ENCODE assay signal across 12 mouse cellular contexts in the genomic region with DNA sequence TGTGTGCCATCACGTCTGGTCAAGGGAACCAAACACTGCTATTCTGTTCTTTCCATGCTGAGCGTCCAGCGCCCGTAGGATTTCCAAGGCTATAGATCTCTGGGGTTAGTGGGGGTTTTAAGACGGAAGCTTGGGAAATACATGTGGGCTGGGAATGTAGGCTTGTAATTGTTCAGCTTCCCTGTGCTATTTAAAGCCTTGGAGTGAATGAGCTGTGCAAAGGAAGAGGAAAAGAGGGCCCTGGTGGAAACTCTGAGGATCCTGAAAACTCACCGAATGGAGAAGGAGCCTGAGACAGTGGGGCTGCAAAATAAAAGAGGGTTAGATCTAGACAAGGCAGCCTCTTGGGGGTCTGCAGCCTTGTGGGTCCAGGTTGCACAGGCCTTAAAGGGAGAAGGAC.
DNase-seq lines count a peak whose midpoint lies in the region; ATAC-seq and TF ChIP-seq lines count a peak whose summit lies in the region.
"Had no signal": no experiment of that assay in that cellular context is flagged by ENCODE, and none has a peak within 500 bp of the region (broad histone marks: within the 10 kb centered on the region; RNA-seq: fewer than 3 reads in every experiment).

No protein-coding gene starts in this region.

- 50% methylated on average over 6 of the region's 6 CpGs for WGBS in heart, embryonic 11.5 days (ENCODE audit: insufficient replicate concordance)
- WGBS in embryonic facial prominence, embryonic 10.5 days, result 79% methylated on average over 6 of the region's 6 CpGs
- WGBS in heart, embryonic 15.5 days, result 45% methylated on average over 6 of the region's 6 CpGs

- no peak for ATAC-seq in heart, embryonic 11.5 days (replicated peaks; ENCODE audit: insufficient number of reproducible peaks, low FRiP score, low TSS enrichment)
- ATAC-seq in heart, embryonic 15.5 days (replicated peaks; ENCODE audit: insufficient number of reproducible peaks, insufficient read depth, low FRiP score, low read depth), result no peak

- peaks cover 20% of the 10 kb centered on the region for H3K4me1 ChIP-seq in heart, embryonic 11.5 days (ENCODE audit: control insufficient read depth, insufficient read depth, low read length)
- H3K4me1 ChIP-seq in embryonic facial prominence, embryonic 10.5 days, result peaks cover 29% of the 10 kb centered on the region
- peaks cover 32% of the 10 kb centered on the region for H3K4me1 ChIP-seq in heart, embryonic 15.5 days (replicated peaks)

- 0 out of 2 replicates have a peak overlapping the region, but pooled peaks have one; percentile 37 for H3K27ac ChIP-seq in heart, embryonic 11.5 days (ENCODE audit: low read depth, low read length)
- H3K27ac ChIP-seq in layer of hippocampus, adult 2 months, result peak overlapping the region; percentile 91
- H3K27ac ChIP-seq in embryonic facial prominence, embryonic 10.5 days (replicated peaks), result peak overlapping the region; percentile 37; the same call in 1 of the 2 replicates
- peak overlapping the region; percentile 66 for H3K27ac ChIP-seq in heart, embryonic 15.5 days
- H3K27ac ChIP-seq: midbrain, embryonic 12.5 days had no signal

- no peaks in the 10 kb centered on the region for H3K27me3 ChIP-seq in heart, embryonic 11.5 days (ENCODE audit: control insufficient read depth, insufficient read depth, low read length)
- H3K27me3 ChIP-seq in embryonic facial prominence, embryonic 10.5 days (replicated peaks; ENCODE audit: low read depth, poor library complexity, severe bottlenecking), result peaks cover 9% of the 10 kb centered on the region; the same call in 1 of the 2 replicates
- H3K27me3 ChIP-seq in heart, embryonic 15.5 days, result no peaks in the 10 kb centered on the region
- H3K27me3 ChIP-seq: midbrain, embryonic 12.5 days had no signal

- no peak for TF ChIP-seq CTCF in layer of hippocampus, adult 2 months (conservative IDR thresholded peaks at IDR 0.05)

- H3K4me3 ChIP-seq in heart, embryonic 11.5 days (ENCODE audit: low read depth, low read length), result no peak overlapping the region
- no peak overlapping the region for H3K4me3 ChIP-seq in layer of hippocampus, adult 2 months
- H3K4me3 ChIP-seq in embryonic facial prominence, embryonic 10.5 days, result no peak overlapping the region
- no peak overlapping the region for H3K4me3 ChIP-seq in heart, embryonic 15.5 days
- H3K4me3 ChIP-seq: midbrain, embryonic 12.5 days had no signal

- H3K9ac ChIP-seq in heart, embryonic 11.5 days (ENCODE audit: low read depth, low read length), result 0 out of 2 replicates have a peak overlapping the region, but pooled peaks have one; percentile 16
- no peak overlapping the region for H3K9ac ChIP-seq in heart, embryonic 15.5 days
- H3K9ac ChIP-seq: midbrain, embryonic 12.5 days had no signal

- no peak overlapping the region for H3K4me2 ChIP-seq in heart, embryonic 11.5 days
- H3K4me2 ChIP-seq in heart, embryonic 15.5 days, result no peak overlapping the region
- H3K4me2 ChIP-seq: midbrain, embryonic 12.5 days had no signal

- no peaks in the 10 kb centered on the region for H3K9me3 ChIP-seq in heart, embryonic 11.5 days (replicated peaks; ENCODE audit: control insufficient read depth, low read length)
- H3K9me3 ChIP-seq in embryonic facial prominence, embryonic 10.5 days, result peaks cover 9% of the 10 kb centered on the region; the same call in 1 of the 2 replicates
- no peaks in the 10 kb centered on the region for H3K9me3 ChIP-seq in heart, embryonic 15.5 days (replicated peaks)
- H3K9me3 ChIP-seq: midbrain, embryonic 12.5 days had no signal

- no peak for DNase-seq in heart, adult 9 months (ENCODE audit: low spot score in 2 of 2)
- no peak for DNase-seq in layer of hippocampus, adult 2 months (ENCODE audit: low spot score in 2 of 2)
- no peak for DNase-seq in layer of hippocampus, adult 8-10 months (ENCODE audit: low spot score in 2 of 2)
- no peak for DNase-seq in embryonic facial prominence, embryonic 10.5 days (ENCODE audit: low spot score)
- DNase-seq in embryo, embryonic 10.5 days (ENCODE audit: low spot score), result no peak
- DNase-seq: cerebellum, adult 11-12 months; left cerebral cortex, postnatal 4 days; lung, adult 18-20 months; thymus, postnatal 25 days had no signal

- no peaks in the 10 kb centered on the region for H3K36me3 ChIP-seq in heart, embryonic 11.5 days (ENCODE audit: control insufficient read depth, insufficient read depth, low read length)
- H3K36me3 ChIP-seq in embryonic facial prominence, embryonic 10.5 days (replicated peaks), result no peaks in the 10 kb centered on the region
- H3K36me3 ChIP-seq in heart, embryonic 15.5 days, result no peaks in the 10 kb centered on the region
- H3K36me3 ChIP-seq: midbrain, embryonic 12.5 days had no signal

Comparison
In these comparisons a context has a peak if more than half of its experiments do, and no peak if none do; other contexts are left out.
1. H3K27ac ChIP-seq: peak in every context shown above with its lines; median percentile 91 in layer of hippocampus, adult 2 months; 66 in heart, embryonic 15.5 days; 37 in heart, embryonic 11.5 days; 37 in embryonic facial prominence, embryonic 10.5 days.